Mouse (Mus musculus): ENCODE results near the gene Scn2b. TPM values are rescaled to one million over a fixed set of nuclear protein-coding genes. Genes with fewer than 3 reads are reported as not detected.

Gene Scn2b
- total and polyA plus RNA-seq, 2 experiments = not detected

GRCm38 (mm10) chr9:45170150-45170549, 52.6 kb downstream of the Scn2b start:
- no peaks in the 10 kb centered on the region for H3K36me3 ChIP-seq (ENCODE audit: control insufficient read depth, insufficient read depth, low read length)
- H3K4me1 ChIP-seq (ENCODE audit: control insufficient read depth, insufficient read depth, low read length) = no peaks in the 10 kb centered on the region
- H3K27me3 ChIP-seq (ENCODE audit: control insufficient read depth, insufficient read depth, low read length) = no peaks in the 10 kb centered on the region
- H3K4me3 ChIP-seq (ENCODE audit: insufficient read depth, low read depth, low read length) = no peak overlapping the region
- no peak overlapping the region for H3K27ac ChIP-seq (replicated peaks; ENCODE audit: insufficient read depth, low read depth, low read length)
- DNase-seq (ENCODE audit: extremely low read depth, low read depth, low spot score) = no peak
- TF ChIP-seq POLR2A (IDR thresholded peaks at IDR 0.05; ENCODE audit: extremely low read depth, insufficient read depth, low read length) = no peak
- no peak overlapping the region for H3K9ac ChIP-seq (ENCODE audit: low read depth, low read length)
- WGBS = 93% methylated on average over 5 of the region's 5 CpGs
- no peaks in the 10 kb centered on the region for H3K79me2 ChIP-seq (ENCODE audit: control insufficient read depth, insufficient read depth, low read length)

- no peaks in the 10 kb centered on the region for H3K4me1 ChIP-seq (ENCODE audit: control insufficient read depth, insufficient read depth, low read length)
- H3K79me2 ChIP-seq (ENCODE audit: control insufficient read depth, insufficient read depth, low read length) = no peaks in the 10 kb centered on the region
- DNase-seq (ENCODE audit: extremely low read depth, low read depth, low spot score) = no peak
- no peak overlapping the region for H3K4me3 ChIP-seq (ENCODE audit: insufficient read depth, low read depth, low read length)
- 73% methylated on average over 1 of the region's 1 CpGs for WGBS
- no peak overlapping the region for H3K9ac ChIP-seq (ENCODE audit: low read depth, low read length)
- H3K27me3 ChIP-seq (ENCODE audit: control insufficient read depth, insufficient read depth, low read length) = no peaks in the 10 kb centered on the region
- TF ChIP-seq CTCF (IDR thresholded peaks at IDR 0.05; ENCODE audit: low read depth, low read length) = no peak
- no peak for TF ChIP-seq POLR2A (IDR thresholded peaks at IDR 0.05; ENCODE audit: extremely low read depth, insufficient read depth, low read length)
- H3K27ac ChIP-seq (replicated peaks; ENCODE audit: insufficient read depth, low read depth, low read length) = no peak overlapping the region
- no peaks in the 10 kb centered on the region for H3K36me3 ChIP-seq (ENCODE audit: control insufficient read depth, insufficient read depth, low read length)
Measured at GRCm38 (mm10) chr9:45171073-45171610, 53.6 kb downstream of the Scn2b start.

- Histone ChIP-seq H3K27me3 (ENCODE audit: control insufficient read depth, insufficient read depth, low read length) (no peaks in the 10 kb centered on the region), H3K79me2 (ENCODE audit: control insufficient read depth, insufficient read depth, low read length) (no peaks in the 10 kb centered on the region), H3K36me3 (ENCODE audit: control insufficient read depth, insufficient read depth, low read length) (no peaks in the 10 kb centered on the region), H3K9ac (ENCODE audit: low read depth, low read length) (no peak overlapping the region), H3K4me3 (ENCODE audit: insufficient read depth, low read depth, low read length) (no peak overlapping the region), H3K4me1 (ENCODE audit: control insufficient read depth, insufficient read depth, low read length) (no peaks in the 10 kb centered on the region), H3K27ac (replicated peaks; ENCODE audit: insufficient read depth, low read depth, low read length) (no peak overlapping the region)
- TF ChIP-seq CTCF (IDR thresholded peaks at IDR 0.05; ENCODE audit: low read depth, low read length) (no peak), POLR2A (IDR thresholded peaks at IDR 0.05; ENCODE audit: extremely low read depth, insufficient read depth, low read length) (no peak)
- no peak for DNase-seq (ENCODE audit: extremely low read depth, low read depth, low spot score)
- WGBS = 75% methylated on average over 3 of the region's 3 CpGs
Measured at GRCm38 (mm10) chr9:45173475-45173874, 55.9 kb downstream of the Scn2b start.

- H3K27me3 ChIP-seq (ENCODE audit: control insufficient read depth, insufficient read depth, low read length) = no peaks in the 10 kb centered on the region
- no peak overlapping the region for H3K9ac ChIP-seq (ENCODE audit: low read depth, low read length)
- peaks cover 9% of the 10 kb centered on the region for H3K4me1 ChIP-seq (ENCODE audit: control insufficient read depth, insufficient read depth, low read length)
- TF ChIP-seq CTCF (IDR thresholded peaks at IDR 0.05; ENCODE audit: low read depth, low read length) (no peak), POLR2A (IDR thresholded peaks at IDR 0.05; ENCODE audit: extremely low read depth, insufficient read depth, low read length) (no peak)
- DNase-seq (ENCODE audit: extremely low read depth, low read depth, low spot score) = no peak
- H3K27ac ChIP-seq (replicated peaks; ENCODE audit: insufficient read depth, low read depth, low read length) = no peak overlapping the region
- no peaks in the 10 kb centered on the region for H3K36me3 ChIP-seq (ENCODE audit: control insufficient read depth, insufficient read depth, low read length)
- H3K79me2 ChIP-seq (ENCODE audit: control insufficient read depth, insufficient read depth, low read length) = no peaks in the 10 kb centered on the region
- H3K4me3 ChIP-seq (ENCODE audit: insufficient read depth, low read depth, low read length) = no peak overlapping the region
- 87% methylated on average over 5 of the region's 5 CpGs for WGBS
Measured at GRCm38 (mm10) chr9:45179282-45179681, 61.7 kb downstream of the Scn2b start.

Other genes with a start within 250 kb of the Scn2b start
- 1.9 and 2.8 TPM in 2 replicates for gene Kmt2a, start 236.5 kb upstream of the Scn2b start, total RNA-seq (2014; rRNA removed)
- gene Kmt2a, start 236.5 kb upstream of the Scn2b start, polyA plus RNA-seq (2012; rRNA removed) = 3.9 and 5.3 TPM in 2 replicates
- gene Atp5l, start 197.0 kb upstream of the Scn2b start, total RNA-seq (2014; rRNA removed) = 572 and 586 TPM in 2 replicates
- gene Atp5l, start 197.0 kb upstream of the Scn2b start, polyA plus RNA-seq (2012; rRNA removed) = 230 and 372 TPM in 2 replicates
- 33.6 and 37.0 TPM in 2 replicates for gene Ube4a, start 152.2 kb upstream of the Scn2b start, total RNA-seq (2014; rRNA removed)
- 11.6 and 11.9 TPM in 2 replicates for gene Ube4a, start 152.2 kb upstream of the Scn2b start, polyA plus RNA-seq (2012; rRNA removed)
- 1.1 and 1.6 TPM in 2 replicates for gene Cd3g, start 137.4 kb upstream of the Scn2b start, total RNA-seq (2014; rRNA removed)
- 0.38 and 0.83 TPM in 2 replicates for gene Cd3g, start 137.4 kb upstream of the Scn2b start, polyA plus RNA-seq (2012; rRNA removed)
- 0.09 and 0.20 TPM in 2 replicates for gene Cd3d, start 136.0 kb upstream of the Scn2b start, total RNA-seq (2014; rRNA removed)
- gene Cd3d, start 136.0 kb upstream of the Scn2b start, polyA plus RNA-seq (2012; rRNA removed) = 0.37 and 0.73 TPM in 2 replicates
- gene Cd3e, start 108.2 kb upstream of the Scn2b start, total RNA-seq (2014; rRNA removed) = 0.09 and 0.60 TPM in 2 replicates
- gene Cd3e, start 108.2 kb upstream of the Scn2b start, polyA plus RNA-seq (2012; rRNA removed) = 0.68 and 0.82 TPM in 2 replicates
- 24.2 and 29.9 TPM in 2 replicates for gene Mpzl2, start 78.0 kb upstream of the Scn2b start, total RNA-seq (2014; rRNA removed)
- gene Mpzl2, start 78.0 kb upstream of the Scn2b start, polyA plus RNA-seq (2012; rRNA removed) = 20.5 and 34.0 TPM in 2 replicates
- 6.8 and 8.5 TPM in 2 replicates for gene Mpzl3, start 62.6 kb upstream of the Scn2b start, total RNA-seq (2014; rRNA removed)
- gene Mpzl3, start 62.6 kb upstream of the Scn2b start, polyA plus RNA-seq (2012; rRNA removed) = 3.0 and 3.4 TPM in 2 replicates
- gene Jaml, start 38.6 kb upstream of the Scn2b start, total RNA-seq (2014; rRNA removed) = 1.3 and 1.8 TPM in 2 replicates
- 0.05 and 0.11 TPM in 2 replicates for gene Jaml, start 38.6 kb upstream of the Scn2b start, polyA plus RNA-seq (2012; rRNA removed)
- gene Scn4b, start 20.6 kb downstream of the Scn2b start, total RNA-seq (2014; rRNA removed) = 0.07 and 0.28 TPM in 2 replicates
- gene Scn4b, start 20.6 kb downstream of the Scn2b start, polyA plus RNA-seq (2012; rRNA removed) = 0.02 and 0.07 TPM in 2 replicates
- gene BC049352, start 64.2 kb downstream of the Scn2b start, total RNA-seq (2014; rRNA removed) = 0.55 and 0.60 TPM in 2 replicates
- gene BC049352, start 64.2 kb downstream of the Scn2b start, polyA plus RNA-seq (2012; rRNA removed) = 0.17 and 0.44 TPM in 2 replicates
- 0.37 and 1.1 TPM in 2 replicates for gene Tmprss4, start 86.3 kb downstream of the Scn2b start, total RNA-seq (2014; rRNA removed)
- 0.14 and 0.43 TPM in 2 replicates for gene Tmprss4, start 86.3 kb downstream of the Scn2b start, polyA plus RNA-seq (2012; rRNA removed)
- gene Il10ra, start 151.4 kb downstream of the Scn2b start, total RNA-seq (2014; rRNA removed) = 2.7 and 3.5 TPM in 2 replicates
- 1.6 and 2.9 TPM in 2 replicates for gene Il10ra, start 151.4 kb downstream of the Scn2b start, polyA plus RNA-seq (2012; rRNA removed)
- not detected in 2 replicates for gene Tmprss13, start 201.3 kb downstream of the Scn2b start, total RNA-seq (2014; rRNA removed)
- gene Tmprss13, start 201.3 kb downstream of the Scn2b start, polyA plus RNA-seq (2012; rRNA removed) = not detected in 2 replicates